Mouse (Mus musculus): Measurements from ENCODE around the gene Plau. TPM values are rescaled to one million over a fixed set of nuclear protein-coding genes. Genes with fewer than 3 reads are reported as not detected.

Plau gene
- polyA plus RNA-seq, 1 experiment from 2014 or later: 0.46 TPM

DNA sequence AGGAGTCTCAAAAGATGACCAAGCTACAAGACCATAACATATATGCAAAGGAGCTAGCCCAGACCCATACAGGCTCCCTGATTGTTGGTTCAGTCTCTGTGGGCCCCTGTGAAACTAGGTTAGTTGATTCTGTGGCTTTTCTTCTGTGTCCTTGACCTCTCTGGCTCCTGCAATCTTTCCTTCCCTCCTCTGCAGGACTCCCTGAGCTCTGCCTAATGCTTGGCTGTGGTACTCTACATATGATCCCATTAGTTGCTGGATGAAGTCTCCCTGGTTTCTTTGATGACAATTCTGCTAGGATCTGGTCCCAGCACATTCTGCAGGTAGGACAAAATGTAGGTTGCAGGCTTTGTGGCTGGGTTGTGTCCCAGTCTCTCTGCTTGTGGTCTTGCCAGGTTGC, 15.3 kb downstream of the Plau start:
- no peaks in the 10 kb centered on the region for H3K9me3 ChIP-seq (replicated peaks)
- H3K4me1 ChIP-seq: no peaks in the 10 kb centered on the region
- ATAC-seq (ENCODE audit: low FRiP score): no peak
- H3K9ac ChIP-seq: no peak overlapping the region
- no peaks in the 10 kb centered on the region for H3K27me3 ChIP-seq
- H3K4me3 ChIP-seq: no peak overlapping the region
- H3K4me2 ChIP-seq (replicated peaks): no peak overlapping the region
- H3K36me3 ChIP-seq: no peaks in the 10 kb centered on the region
- no peak overlapping the region for H3K27ac ChIP-seq

DNA sequence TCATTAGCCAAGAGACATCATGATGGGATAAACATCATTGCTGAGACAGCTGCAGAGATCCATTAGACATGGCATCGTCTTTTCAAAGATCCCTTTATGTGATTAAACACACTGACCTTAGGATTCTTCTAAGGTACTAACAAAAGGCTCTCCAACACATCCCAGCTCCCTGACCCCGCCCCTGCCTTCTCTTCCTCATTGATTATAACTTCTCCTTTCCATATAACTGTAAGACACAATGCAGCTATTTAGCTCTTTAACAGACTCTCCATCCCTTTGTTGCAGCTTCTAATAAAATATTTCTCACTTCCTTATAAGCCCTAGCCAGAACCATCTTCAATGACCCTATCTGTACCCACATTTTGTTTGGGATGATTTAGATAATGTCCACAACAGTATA, 24.7 kb downstream of the Plau start:
- no peak overlapping the region for H3K9ac ChIP-seq
- no peak overlapping the region for H3K4me3 ChIP-seq
- no peak overlapping the region for H3K27ac ChIP-seq
- no peaks in the 10 kb centered on the region for H3K4me1 ChIP-seq
- WGBS: 57% methylated on average over 2 of the region's 2 CpGs
- no peak for ATAC-seq (ENCODE audit: low FRiP score)
- no peaks in the 10 kb centered on the region for H3K9me3 ChIP-seq (replicated peaks)
- no peaks in the 10 kb centered on the region for H3K27me3 ChIP-seq
- no peaks in the 10 kb centered on the region for H3K36me3 ChIP-seq
- H3K4me2 ChIP-seq (replicated peaks): no peak overlapping the region

DNA sequence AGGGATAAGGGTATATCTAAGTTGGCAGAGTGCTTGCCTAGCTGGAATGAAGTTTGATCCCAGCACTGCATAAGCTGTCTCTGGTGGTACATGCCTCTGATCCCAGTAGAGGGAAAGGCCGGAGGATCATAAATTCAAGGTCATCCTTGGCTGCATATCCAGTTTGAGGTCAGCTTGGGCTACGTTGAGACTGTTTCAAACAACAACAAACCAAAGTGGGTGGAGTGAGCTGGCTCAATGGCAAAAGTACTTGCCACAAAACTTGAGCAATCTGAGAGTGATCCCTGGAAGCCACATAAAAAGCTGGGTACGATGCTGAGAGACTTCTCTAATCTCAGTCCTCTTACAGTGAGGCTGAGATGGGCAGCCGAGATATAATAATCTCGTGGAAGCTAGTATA, 25.1 kb downstream of the Plau start:
- no peaks in the 10 kb centered on the region for H3K27me3 ChIP-seq
- no peak overlapping the region for H3K4me2 ChIP-seq (replicated peaks)
- no peak overlapping the region for H3K27ac ChIP-seq
- H3K9ac ChIP-seq: no peak overlapping the region
- H3K36me3 ChIP-seq: no peaks in the 10 kb centered on the region
- no peaks in the 10 kb centered on the region for H3K4me1 ChIP-seq
- 85% methylated on average over 5 of the region's 5 CpGs for WGBS
- no peak overlapping the region for H3K4me3 ChIP-seq
- no peaks in the 10 kb centered on the region for H3K9me3 ChIP-seq (replicated peaks)
- ATAC-seq (ENCODE audit: low FRiP score): no peak

- Histone ChIP-seq H3K4me2 (replicated peaks) (no peak overlapping the region), H3K4me3 (no peak overlapping the region), H3K27ac (no peak overlapping the region), H3K27me3 (no peaks in the 10 kb centered on the region), H3K9me3 (replicated peaks) (no peaks in the 10 kb centered on the region), H3K36me3 (no peaks in the 10 kb centered on the region), H3K4me1 (no peaks in the 10 kb centered on the region), H3K9ac (0 out of 2 replicates have a peak overlapping the region, but pooled peaks have one; percentile 2)
- no peak for ATAC-seq (ENCODE audit: low FRiP score)
- WGBS: 77% methylated on average over 6 of the region's 6 CpGs
Observed at GRCm38 (mm10) chr14:20863306-20864065, 27.0 kb downstream of the Plau start.

- H3K4me1 ChIP-seq: no peaks in the 10 kb centered on the region
- no peak overlapping the region for H3K4me3 ChIP-seq
- ATAC-seq (ENCODE audit: low FRiP score): no peak
- no peaks in the 10 kb centered on the region for H3K27me3 ChIP-seq
- H3K36me3 ChIP-seq: no peaks in the 10 kb centered on the region
- no peak overlapping the region for H3K9ac ChIP-seq
- H3K4me2 ChIP-seq (replicated peaks): no peak overlapping the region
- 70% methylated on average over 4 of the region's 4 CpGs for WGBS
- H3K27ac ChIP-seq: no peak overlapping the region
- H3K9me3 ChIP-seq (replicated peaks): no peaks in the 10 kb centered on the region
Observed at GRCm38 (mm10) chr14:20864192-20864591, 27.7 kb downstream of the Plau start.

- H3K4me1 ChIP-seq: no peaks in the 10 kb centered on the region
- no peak overlapping the region for H3K27ac ChIP-seq
- no peak overlapping the region for H3K9ac ChIP-seq
- 90% methylated on average over 8 of the region's 8 CpGs for WGBS
- no peak overlapping the region for H3K4me2 ChIP-seq (replicated peaks)
- no peak for ATAC-seq (ENCODE audit: low FRiP score)
- H3K27me3 ChIP-seq: no peaks in the 10 kb centered on the region
- no peak overlapping the region for H3K4me3 ChIP-seq
- no peaks in the 10 kb centered on the region for H3K36me3 ChIP-seq
- H3K9me3 ChIP-seq (replicated peaks): no peaks in the 10 kb centered on the region
Observed at GRCm38 (mm10) chr14:20865604-20866003, 29.1 kb downstream of the Plau start.

DNA sequence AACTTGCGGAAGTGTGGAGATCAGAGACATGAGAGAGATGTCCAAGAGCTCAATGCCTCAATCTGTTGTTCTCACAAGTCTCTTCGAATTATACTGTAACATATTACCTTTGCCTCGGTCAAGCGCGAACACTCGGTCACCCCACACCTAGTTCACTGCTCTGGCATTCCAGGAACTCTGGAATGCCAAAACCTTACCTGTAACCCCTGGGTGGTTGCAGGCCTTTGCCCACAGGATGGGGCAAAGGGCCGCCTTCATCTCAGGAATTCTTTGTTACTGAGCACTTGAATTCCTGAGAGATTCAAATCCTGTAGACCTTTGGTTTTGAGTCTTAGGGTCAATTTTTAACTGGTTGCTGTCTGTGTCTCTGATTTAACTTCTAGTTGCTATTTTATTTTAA, 29.9 kb downstream of the Plau start:
- Histone ChIP-seq H3K27me3 (no peaks in the 10 kb centered on the region), H3K4me2 (replicated peaks) (no peak overlapping the region), H3K4me1 (no peaks in the 10 kb centered on the region), H3K36me3 (no peaks in the 10 kb centered on the region), H3K9ac (no peak overlapping the region), H3K9me3 (replicated peaks) (no peaks in the 10 kb centered on the region), H3K27ac (no peak overlapping the region), H3K4me3 (no peak overlapping the region)
- WGBS: 94% methylated on average over 7 of the region's 7 CpGs
- no peak for ATAC-seq (ENCODE audit: low FRiP score)

- no peaks in the 10 kb centered on the region for H3K9me3 ChIP-seq (replicated peaks)
- H3K36me3 ChIP-seq: no peaks in the 10 kb centered on the region
- ATAC-seq (ENCODE audit: low FRiP score): no peak
- 94% methylated on average over 3 of the region's 3 CpGs for WGBS
- H3K4me1 ChIP-seq: no peaks in the 10 kb centered on the region
- no peak overlapping the region for H3K4me3 ChIP-seq
- no peak overlapping the region for H3K9ac ChIP-seq
- no peak overlapping the region for H3K4me2 ChIP-seq (replicated peaks)
- peaks cover 5% of the 10 kb centered on the region; the same call in 1 of the 2 replicates for H3K27me3 ChIP-seq
- no peak overlapping the region for H3K27ac ChIP-seq
Observed at GRCm38 (mm10) chr14:20870110-20870509, 33.6 kb downstream of the Plau start.

GRCm38 (mm10) chr14:20871495-20871894, 35.0 kb downstream of the Plau start:
- H3K9ac ChIP-seq: no peak overlapping the region
- 76% methylated on average over 1 of the region's 1 CpGs for WGBS
- H3K36me3 ChIP-seq: no peaks in the 10 kb centered on the region
- peaks cover 5% of the 10 kb centered on the region; the same call in 1 of the 2 replicates for H3K27me3 ChIP-seq
- ATAC-seq (ENCODE audit: low FRiP score): no peak
- H3K4me1 ChIP-seq: no peaks in the 10 kb centered on the region
- no peak overlapping the region for H3K27ac ChIP-seq
- H3K4me2 ChIP-seq (replicated peaks): no peak overlapping the region
- H3K9me3 ChIP-seq (replicated peaks): no peaks in the 10 kb centered on the region
- H3K4me3 ChIP-seq: no peak overlapping the region

- no peak overlapping the region for H3K4me3 ChIP-seq
- ATAC-seq (ENCODE audit: low FRiP score): no peak
- 3% methylated on average over 8 of the region's 8 CpGs for WGBS
Observed at GRCm38 (mm10) chr14:20873307-20873706, 36.8 kb downstream of the Plau start.

GRCm38 (mm10) chr14:20873931-20874330, 37.5 kb downstream of the Plau start:
- H3K9ac ChIP-seq: no peak overlapping the region

More at GRCm38 (mm10) chr14:20873307-20873706, 36.8 kb downstream of the Plau start:
- Histone ChIP-seq H3K4me1 (no peaks in the 10 kb centered on the region), H3K4me2 (replicated peaks) (no peak overlapping the region), H3K9ac (no peak overlapping the region), H3K9me3 (replicated peaks) (no peaks in the 10 kb centered on the region), H3K36me3 (no peaks in the 10 kb centered on the region), H3K27ac (no peak overlapping the region), H3K27me3 (peaks cover 5% of the 10 kb centered on the region; the same call in 1 of the 2 replicates)

DNA sequence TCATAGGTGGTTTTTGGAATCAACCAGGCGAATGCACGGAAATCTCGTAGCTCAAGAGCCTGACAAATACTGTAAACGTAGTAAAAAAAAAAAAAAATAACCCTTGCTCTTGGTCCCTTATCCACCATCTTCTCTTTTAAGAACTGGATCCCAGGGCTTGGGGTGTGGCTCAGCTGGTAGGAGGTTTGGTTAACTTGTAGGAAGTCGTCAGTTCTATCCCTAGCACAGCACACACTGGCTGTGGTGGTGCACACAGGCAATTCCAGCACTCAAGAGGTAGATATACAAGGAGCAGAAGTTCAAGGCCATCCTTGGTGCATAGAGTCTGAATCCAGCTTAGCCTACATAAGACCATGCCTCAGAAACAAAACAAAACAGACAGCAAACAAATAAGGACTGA, 48.2 kb downstream of the Plau start:
- no peak for ATAC-seq (ENCODE audit: low FRiP score)
- H3K27ac ChIP-seq: no peak overlapping the region; the same call in 1 of the 2 replicates
- H3K4me1 ChIP-seq: peaks cover 4% of the 10 kb centered on the region; the same call in 1 of the 2 replicates
- 80% methylated on average over 5 of the region's 5 CpGs for WGBS
- H3K4me3 ChIP-seq: no peak overlapping the region
- no peak overlapping the region for H3K4me2 ChIP-seq (replicated peaks)
- no peaks in the 10 kb centered on the region for H3K9me3 ChIP-seq (replicated peaks)
- no peaks in the 10 kb centered on the region for H3K27me3 ChIP-seq
- H3K36me3 ChIP-seq: no peaks in the 10 kb centered on the region
- no peak overlapping the region for H3K9ac ChIP-seq

More at GRCm38 (mm10) chr14:20873931-20874330, 37.5 kb downstream of the Plau start:
- Histone ChIP-seq H3K27me3 (peaks cover 5% of the 10 kb centered on the region; the same call in 1 of the 2 replicates), H3K9me3 (replicated peaks) (no peaks in the 10 kb centered on the region), H3K4me1 (no peaks in the 10 kb centered on the region), H3K36me3 (no peaks in the 10 kb centered on the region), H3K27ac (no peak overlapping the region), H3K4me2 (replicated peaks) (no peak overlapping the region), H3K4me3 (no peak overlapping the region)
- no peak for ATAC-seq (ENCODE audit: low FRiP score)
- WGBS: 45% methylated on average over 6 of the region's 6 CpGs
